Mouse (Mus musculus): Measurements from ENCODE around the gene Slc29a3.

DNA sequence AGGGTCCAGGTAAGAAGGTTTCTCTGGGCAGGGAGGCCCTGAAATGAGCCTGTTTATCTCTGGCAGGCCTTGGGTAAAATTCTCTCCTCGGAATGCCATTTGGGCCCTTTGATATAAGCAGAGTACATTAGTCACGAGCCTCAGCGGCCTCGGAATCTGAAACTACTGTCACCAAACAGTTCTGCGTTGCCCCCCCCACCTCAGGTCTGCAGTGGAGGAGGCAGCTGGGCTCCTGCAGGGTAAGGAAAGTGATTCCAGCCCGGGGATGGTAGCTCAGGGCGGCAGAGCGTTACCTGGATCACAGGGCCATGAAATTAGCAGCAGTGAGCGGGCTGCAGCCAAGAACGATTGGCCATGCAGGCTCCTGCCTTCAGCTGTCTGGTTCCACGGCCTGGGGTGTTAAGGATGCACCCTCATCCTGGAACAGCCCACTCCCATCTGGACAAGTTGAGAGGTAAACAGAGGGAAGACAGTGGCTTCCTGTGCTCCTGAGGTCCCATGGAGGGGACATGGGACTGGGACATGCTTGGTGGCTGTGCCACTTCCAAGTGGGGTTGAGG, 15.3 kb downstream of the Slc29a3 start:
- TF ChIP-seq CTCF (IDR thresholded peaks at IDR 0.05) (no peak), EP300 (IDR thresholded peaks at IDR 0.05; ENCODE audit: insufficient read depth, low read depth, low read length) (no peak)

Measured in heart, adult 2 months (tissue).